Mouse (Mus musculus): Measurements from ENCODE around the gene Pard3.

The Pard3 gene

DNA sequence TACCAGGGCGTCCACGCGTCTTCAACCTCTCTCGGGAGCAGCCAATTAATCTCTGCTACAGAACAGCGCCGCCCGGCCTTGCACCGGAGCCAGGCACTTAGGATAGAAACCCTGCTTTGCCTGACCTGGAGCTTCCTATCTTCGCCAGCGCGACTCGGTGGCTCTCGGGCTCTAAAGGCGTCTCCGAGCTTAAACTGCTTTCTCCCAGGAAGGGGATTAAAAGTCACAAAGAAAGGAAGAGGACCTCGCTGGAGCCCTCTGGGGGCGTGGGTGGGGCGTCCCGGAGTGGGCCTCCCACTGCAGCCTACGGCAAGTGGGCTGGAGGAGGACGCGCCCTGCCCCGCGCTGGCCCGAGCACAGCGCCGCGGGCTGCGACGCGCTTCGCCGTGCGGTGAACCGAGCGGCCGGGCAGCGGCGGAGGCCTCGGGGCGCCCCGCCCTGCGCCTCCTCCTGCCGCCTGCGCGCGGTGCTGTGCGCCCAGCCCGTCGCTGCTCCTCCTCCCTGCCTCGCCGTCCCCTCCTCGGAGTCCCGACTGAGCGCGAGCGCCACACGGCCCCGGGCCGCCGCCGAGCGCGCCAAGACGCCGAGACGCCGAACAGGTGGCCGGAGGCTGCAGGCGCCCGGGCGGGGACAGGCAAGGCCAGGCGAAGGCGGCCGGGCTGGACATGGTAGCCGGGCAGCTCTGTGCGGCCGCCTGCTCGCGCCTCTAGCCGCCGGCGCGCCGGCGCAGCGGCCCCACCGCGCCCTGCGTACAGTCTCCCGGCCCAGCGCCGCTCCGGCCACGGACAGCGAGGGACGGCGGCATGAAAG, at the start of gene Pard3:
Gene Pard3 (plus strand): TSS at position 343 of the 810 bp plus-strand sequence.
- peak; percentile 91 for DNase-seq (ENCODE audit: extremely low read depth, insufficient read length, low spot score)

GRCm38 (mm10) chr8:127021830-127022229, 41.9 kb upstream of the Pard3 start:
- DNase-seq (ENCODE audit: extremely low read depth, insufficient read length, low spot score): no peak

- DNase-seq (ENCODE audit: extremely low read depth, insufficient read length, low spot score): no peak
These were observed 38.4 kb upstream of the Pard3 start for GRCm38 (mm10) chr8:127025256-127025717.

DNA sequence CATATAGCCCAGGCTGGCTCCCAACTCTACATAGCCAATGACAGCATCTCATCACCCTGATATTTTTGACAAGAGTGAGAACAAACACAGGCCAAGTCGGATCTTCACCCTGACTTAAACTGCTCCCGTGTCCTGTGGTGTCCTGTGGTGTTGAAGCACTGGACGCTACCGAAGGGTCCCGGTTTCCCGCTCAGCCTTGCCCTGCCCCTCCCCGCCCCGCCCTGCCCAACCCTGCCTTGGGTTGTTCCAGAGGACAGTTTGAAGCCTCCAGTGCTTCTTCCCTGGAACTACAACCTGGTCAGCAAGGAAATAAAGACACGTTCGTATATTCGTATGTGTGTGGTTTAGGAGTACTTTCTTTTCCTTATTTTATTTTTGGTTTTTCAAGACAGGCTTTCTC, 37.9 kb upstream of the Pard3 start:
- no peak for DNase-seq (ENCODE audit: extremely low read depth, insufficient read length, low spot score)

DNA sequence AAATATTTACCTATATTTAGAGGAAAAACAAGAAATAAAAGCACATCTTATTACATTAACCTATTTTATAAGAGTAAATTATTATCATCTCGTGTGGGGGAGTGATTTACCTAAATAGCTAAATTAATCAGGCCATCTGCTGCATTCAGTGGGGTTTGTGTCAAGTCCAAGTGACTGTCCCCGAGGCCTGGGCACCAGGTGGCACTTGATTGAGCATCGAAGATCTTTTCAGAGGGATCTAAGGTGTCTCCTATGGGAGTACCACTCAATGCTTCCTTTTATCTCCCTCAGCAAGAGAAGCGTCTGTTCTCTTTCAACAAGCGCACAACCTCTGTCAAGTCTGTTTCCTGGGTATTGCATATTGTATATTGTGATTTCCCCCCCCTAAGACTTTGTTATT, 32.2 kb upstream of the Pard3 start:
- no peak for DNase-seq (ENCODE audit: extremely low read depth, insufficient read length, low spot score)

DNA sequence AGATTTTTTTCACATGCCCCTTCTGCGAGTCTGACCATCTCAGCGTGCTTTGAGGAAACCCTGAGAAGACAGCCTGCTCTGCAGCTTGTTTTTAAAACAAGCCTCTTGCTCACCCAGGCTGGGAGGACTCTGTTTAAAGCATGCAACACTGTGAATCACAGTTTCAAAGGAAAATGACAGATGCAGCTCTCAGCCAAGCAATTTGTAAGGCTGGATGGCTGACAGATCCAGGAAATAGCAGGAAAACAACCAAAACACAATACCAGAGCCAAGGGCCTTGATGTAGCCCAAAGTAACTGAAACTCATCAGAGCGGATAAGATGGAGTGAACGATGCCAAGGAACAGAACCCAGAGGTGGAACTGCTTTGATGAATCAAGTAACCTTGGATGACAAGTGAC, 24.8 kb upstream of the Pard3 start:
- no peak for DNase-seq (ENCODE audit: extremely low read depth, insufficient read length, low spot score)

DNA sequence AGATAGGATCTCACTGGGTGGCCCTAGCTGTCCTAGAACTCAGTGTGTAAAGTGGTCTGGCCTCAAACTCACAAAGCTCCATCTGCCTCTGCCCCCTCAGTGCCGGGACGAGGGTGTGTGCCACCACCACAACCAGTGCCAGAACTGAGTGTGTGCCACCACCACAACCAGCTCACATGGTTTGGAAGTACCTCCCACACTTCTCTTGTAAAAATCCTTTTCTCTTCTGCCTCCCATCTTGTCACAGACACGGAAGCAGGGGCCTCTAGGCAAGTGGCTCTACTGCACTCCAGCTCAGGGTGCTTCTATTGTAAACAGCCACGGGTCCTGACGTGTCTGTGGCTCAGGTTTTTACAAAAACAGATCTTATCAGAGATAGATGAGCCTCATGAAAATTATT, 13.7 kb upstream of the Pard3 start:
- no peak for DNase-seq (ENCODE audit: extremely low read depth, insufficient read length, low spot score)

DNA sequence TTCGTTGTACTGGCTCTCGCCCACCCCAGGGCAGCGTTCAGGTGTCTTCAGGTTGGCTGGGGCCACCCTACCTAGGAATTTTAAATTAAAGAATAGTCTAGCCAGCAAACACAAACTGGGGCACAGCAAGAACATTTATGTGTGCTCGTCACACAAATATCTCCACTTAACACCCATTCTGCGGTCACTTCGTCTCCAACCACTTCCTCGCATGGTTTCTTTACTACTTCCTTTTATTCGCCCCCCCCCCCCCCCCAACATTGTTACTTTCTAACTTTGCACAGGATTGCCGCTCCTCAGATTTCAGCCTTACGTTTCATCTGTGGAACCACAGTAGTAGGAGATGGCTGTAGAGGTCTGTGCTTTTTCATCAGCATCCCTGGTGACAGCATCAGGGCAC, 11.6 kb upstream of the Pard3 start:
- no peak for DNase-seq (ENCODE audit: extremely low read depth, insufficient read length, low spot score)

- no peak for DNase-seq (ENCODE audit: extremely low read depth, insufficient read length, low spot score)
These were observed 8.6 kb upstream of the Pard3 start for GRCm38 (mm10) chr8:127055081-127055480.

- DNase-seq (ENCODE audit: extremely low read depth, insufficient read length, low spot score): no peak
These were observed 4.9 kb upstream of the Pard3 start for GRCm38 (mm10) chr8:127058759-127059158.

- no peak for DNase-seq (ENCODE audit: extremely low read depth, insufficient read length, low spot score)
These were observed 3.9 kb upstream of the Pard3 start for GRCm38 (mm10) chr8:127059826-127060225.

GRCm38 (mm10) chr8:127064361-127065112, 844 bp downstream of the Pard3 start:
- DNase-seq (ENCODE audit: extremely low read depth, insufficient read length, low spot score): peak; percentile 78

DNA sequence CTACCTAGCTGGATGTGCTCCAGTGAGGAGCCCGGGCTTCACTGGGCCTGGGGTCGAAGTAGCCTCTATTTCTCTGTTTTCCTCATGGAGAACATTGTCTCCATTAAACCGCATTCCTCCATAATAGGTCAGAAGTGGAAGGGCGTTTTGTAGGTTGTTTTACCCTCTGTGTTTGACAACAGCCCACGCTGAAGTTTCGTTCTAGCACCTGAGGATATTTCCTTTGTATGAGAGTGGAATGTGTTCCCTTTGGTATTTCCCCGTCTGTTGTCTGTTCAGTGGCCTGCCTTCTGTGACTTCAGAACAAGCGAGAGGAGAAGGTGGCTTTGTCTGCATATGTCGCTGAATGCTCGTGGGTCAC, 1.4 kb downstream of the Pard3 start:
- no peak for DNase-seq (ENCODE audit: extremely low read depth, insufficient read length, low spot score)

DNA sequence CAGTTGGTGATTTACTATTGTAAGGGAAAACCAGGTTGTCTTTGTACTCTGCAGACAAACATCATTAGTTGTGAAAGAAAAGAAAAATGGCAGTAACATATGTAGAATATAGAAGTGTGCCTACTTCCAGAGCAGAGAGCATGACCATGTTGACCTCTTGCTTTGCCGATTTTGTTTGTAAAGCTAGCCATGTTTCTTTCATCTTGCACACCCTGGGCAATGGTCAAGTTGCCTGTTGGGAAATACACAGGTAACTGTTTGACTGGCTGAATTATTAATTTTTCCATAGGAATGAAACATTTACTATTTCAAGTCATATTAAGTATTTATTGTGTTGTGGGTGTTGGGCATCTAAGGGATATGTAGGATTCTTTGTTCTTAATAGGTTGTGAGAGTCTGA, 2.1 kb downstream of the Pard3 start:
- DNase-seq (ENCODE audit: extremely low read depth, insufficient read length, low spot score): no peak

DNA sequence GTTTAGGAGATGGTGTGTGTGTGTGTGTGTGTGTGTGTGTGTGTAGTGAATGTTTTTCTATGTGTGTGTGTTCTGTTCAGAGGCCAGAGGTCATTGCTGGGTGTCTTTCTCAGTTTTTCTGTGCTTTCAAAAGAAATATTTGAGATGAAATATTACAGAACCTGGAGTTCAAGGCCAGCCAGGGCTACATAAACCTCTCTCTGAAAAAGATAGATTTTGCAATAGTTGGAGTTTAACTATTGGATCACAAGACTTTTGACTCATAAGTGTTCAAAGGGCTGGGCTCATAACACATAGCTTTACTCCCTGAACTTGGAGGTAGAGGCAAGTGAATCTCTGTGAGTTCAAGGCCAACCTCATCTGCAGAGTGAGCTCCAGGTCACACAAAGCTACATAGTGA, 2.8 kb downstream of the Pard3 start:
- DNase-seq (ENCODE audit: extremely low read depth, insufficient read length, low spot score): no peak

DNA sequence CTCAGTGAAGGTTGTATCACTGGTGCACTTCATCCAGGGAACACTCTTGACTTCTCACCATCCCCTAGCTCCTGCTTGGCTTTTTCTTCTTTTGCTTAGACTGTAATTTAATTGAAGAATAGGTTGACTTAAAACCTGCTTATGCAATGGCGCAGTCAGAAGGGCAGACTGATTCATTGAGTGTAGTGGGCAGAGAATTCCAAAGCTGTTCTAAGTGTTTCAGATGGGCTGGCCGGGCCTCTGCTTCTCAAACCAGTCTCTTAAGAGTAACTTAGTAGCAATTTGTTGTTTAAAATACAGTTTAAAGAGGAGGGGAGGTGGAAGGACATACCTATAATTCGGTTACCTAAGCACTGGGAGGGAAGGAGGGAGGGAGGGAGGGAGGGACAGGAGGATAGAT, 5.0 kb downstream of the Pard3 start:
- no peak for DNase-seq (ENCODE audit: extremely low read depth, insufficient read length, low spot score)

DNA sequence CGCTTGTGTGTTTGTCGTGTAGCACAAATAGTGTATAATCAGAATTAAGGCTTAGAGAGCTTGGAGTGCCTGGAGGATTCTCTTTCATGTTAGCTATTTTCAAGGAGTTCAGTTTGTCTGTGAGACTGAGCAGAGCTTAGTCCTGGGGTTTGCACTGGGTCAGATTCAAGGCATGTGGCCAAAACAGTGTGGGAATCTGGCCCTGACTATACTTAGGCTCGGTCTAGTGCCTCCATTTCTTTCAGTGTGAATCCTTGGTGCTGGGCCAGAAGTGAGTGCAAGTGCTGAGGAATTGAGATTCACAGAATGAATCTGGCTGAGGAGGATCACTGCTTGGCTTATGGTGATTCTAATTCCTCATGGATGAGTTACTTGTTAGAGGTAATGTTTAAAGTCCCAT, 6.5 kb downstream of the Pard3 start:
- no peak for DNase-seq (ENCODE audit: extremely low read depth, insufficient read length, low spot score)

- no peak for DNase-seq (ENCODE audit: extremely low read depth, insufficient read length, low spot score)
These were observed 9.4 kb downstream of the Pard3 start for GRCm38 (mm10) chr8:127073052-127073618.

GRCm38 (mm10) chr8:127076511-127076910, 12.8 kb downstream of the Pard3 start:
- DNase-seq (ENCODE audit: extremely low read depth, insufficient read length, low spot score): no peak

- DNase-seq (ENCODE audit: extremely low read depth, insufficient read length, low spot score): no peak
These were observed 15.6 kb downstream of the Pard3 start for GRCm38 (mm10) chr8:127079244-127079805.

GRCm38 (mm10) chr8:127081297-127081696, 17.6 kb downstream of the Pard3 start:
- no peak for DNase-seq (ENCODE audit: extremely low read depth, insufficient read length, low spot score)

Measured in 3134 (cell line).